Mouse (Mus musculus) kidney, adult 2 months (tissue): ENCODE data around the gene Vps41. TPM values are rescaled to one million over a fixed set of nuclear protein-coding genes. Genes with fewer than 3 reads are reported as not detected.

Source experiments
- DNase-seq: peaks from one replicate; pipeline ENCODE4 v3.0.0; 2021
- H3K27ac ChIP-seq: fragments of 200-500 bp; 2 replicates; pipeline ENCODE4 v1.5.1; 2012; ENCODE audit warnings: low read depth, low read length, control low read depth, inconsistent platforms; ENCODE audit not compliant: insufficient read depth
- H3K27me3 ChIP-seq: fragments of 200-500 bp; replicated peaks from 2 replicates; pipeline ENCODE4 v1.6.1; 2012; ENCODE audit warnings: mild to moderate bottlenecking, moderate library complexity, low read length, inconsistent platforms; ENCODE audit not compliant: control insufficient read depth, insufficient read depth
- H3K36me3 ChIP-seq: fragments of 200-500 bp; 2 replicates; pipeline ENCODE4 v1.6.1; 2012; ENCODE audit warnings: mild to moderate bottlenecking, moderate library complexity, low read length, inconsistent platforms; ENCODE audit not compliant: control insufficient read depth, insufficient read depth
- H3K4me1 ChIP-seq: fragments of 200-500 bp; 2 replicates; pipeline ENCODE4 v1.6.1; 2011; ENCODE audit warnings: low read length; ENCODE audit not compliant: control insufficient read depth, insufficient read depth
- H3K4me3 ChIP-seq: fragments of 200-500 bp; 2 replicates; pipeline ENCODE4 v1.5.1; 2011; ENCODE audit warnings: mild to moderate bottlenecking, low read depth, low read length, control low read depth; ENCODE audit not compliant: insufficient read depth
- CTCF ChIP-seq: fragments of 200-500 bp; conservative IDR thresholded peaks from 2 replicates; pipeline ENCODE4 v1.5.1; 2011; ENCODE audit warnings: low read depth, mild to moderate bottlenecking, control low read depth, low read length, moderate library complexity, mixed read lengths; ENCODE audit not compliant: insufficient read depth, insufficient read length
- POLR2A ChIP-seq: fragments of 200-500 bp; IDR thresholded peaks from one replicate; pipeline ENCODE4 v1.6.1; 2011; ENCODE audit warnings: low read depth, low read length, control low read depth
- WGBS: fragments of 180-500 bp; shearing (Covaris S2); methylation state at CpG from one replicate; pipeline ENCODE4 v1.1.7; 2018; 5-methylcytosine and 5-hydroxymethylcytosine counted together
- polyA plus RNA-seq: library from polyadenylated mRNA; depleted of rRNA; stranded (reverse); fragments of >200 nt; gene quantifications from 2 replicates; pipeline ENCODE4 v1.2.3, GENCODE M21; 2012

Vps41 gene
- polyA plus RNA-seq, 1 experiment, result 24.4 TPM

DNA sequence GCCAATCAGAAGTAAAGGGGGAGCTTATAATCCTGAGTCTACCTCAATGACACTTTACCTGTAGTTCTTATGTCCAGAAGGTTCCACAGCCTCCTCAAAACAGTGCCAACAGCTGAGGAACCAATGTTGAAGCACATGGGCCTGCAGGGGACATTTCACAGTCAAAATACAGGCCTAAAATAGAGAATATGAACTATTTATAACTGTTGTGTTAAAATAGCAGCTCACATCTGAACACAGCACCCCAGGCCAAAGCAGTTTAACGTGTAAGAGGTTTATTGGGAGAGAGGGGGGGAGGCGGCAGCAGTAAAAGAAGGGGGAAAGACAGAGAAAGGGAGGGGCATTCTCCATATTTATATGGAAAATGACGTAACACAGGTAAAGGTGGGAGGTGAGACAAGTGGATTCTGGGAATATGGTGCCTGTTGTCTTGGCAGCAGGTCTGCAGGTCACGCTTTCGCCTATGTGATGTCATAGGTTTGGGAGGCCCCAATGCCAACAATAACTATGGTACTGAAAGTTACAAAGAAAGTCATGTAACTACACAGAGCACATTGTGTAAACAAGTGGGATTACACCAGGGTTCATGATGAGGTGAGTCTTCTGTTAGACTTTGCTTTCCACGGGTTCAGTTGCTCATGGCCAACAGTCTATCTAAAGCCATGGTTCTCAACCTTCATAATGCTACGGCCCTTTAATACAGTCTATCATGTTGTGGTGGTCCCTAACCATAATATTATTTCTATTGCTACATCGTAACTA is 56.5 kb downstream of the Vps41 start:
- Histone ChIP-seq H3K27me3 (no peaks in the 10 kb centered on the region), H3K36me3 (no peaks in the 10 kb centered on the region), H3K27ac (no peak overlapping the region), H3K4me3 (no peak overlapping the region), H3K4me1 (no peaks in the 10 kb centered on the region)
- WGBS, result 91% methylated on average over 8 of the region's 8 CpGs
- DNase-seq, result no peak
- TF ChIP-seq CTCF, result no peak
- TF ChIP-seq POLR2A, result no peak

- Histone ChIP-seq H3K36me3 (no peaks in the 10 kb centered on the region), H3K27ac (no peak overlapping the region), H3K4me3 (no peak overlapping the region), H3K4me1 (no peaks in the 10 kb centered on the region), H3K27me3 (no peaks in the 10 kb centered on the region)
- 84% methylated on average over 2 of the region's 2 CpGs for WGBS
- TF ChIP-seq POLR2A (no peak), CTCF (no peak)
- no peak for DNase-seq
Measured at GRCm38 (mm10) chr13:18781250-18781649, 64.2 kb downstream of the Vps41 start.

DNA sequence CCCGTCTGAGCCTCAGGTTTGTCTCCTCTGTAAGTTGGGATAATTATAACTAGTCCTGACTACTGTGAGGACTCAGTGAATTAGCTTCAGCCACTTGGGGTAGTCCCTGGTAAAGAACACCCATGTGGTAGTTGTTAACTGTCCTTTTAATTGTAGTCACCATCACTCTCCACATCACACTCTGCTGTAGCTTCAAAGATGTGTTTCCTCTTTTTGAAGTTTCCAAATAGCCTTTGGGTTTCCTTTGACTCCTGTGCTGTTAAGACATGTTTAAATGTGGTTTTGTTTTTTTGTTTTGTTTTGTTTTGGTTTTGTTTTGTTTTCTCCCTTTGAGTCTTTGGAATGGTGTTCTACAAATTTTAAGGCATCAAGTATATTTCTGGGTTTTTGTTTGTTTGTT is 68.6 kb downstream of the Vps41 start:
- whole genome bisulfite sequencing, result 76% methylated on average over 1 of the region's 1 CpGs
- DNase-seq, result no peak
- TF ChIP-seq CTCF (no peak), POLR2A (no peak)
- no peaks in the 10 kb centered on the region for H3K4me1 ChIP-seq
- H3K4me3 ChIP-seq, result no peak overlapping the region
- H3K36me3 ChIP-seq, result no peaks in the 10 kb centered on the region
- H3K27ac ChIP-seq, result no peak overlapping the region
- H3K27me3 ChIP-seq, result no peaks in the 10 kb centered on the region

GRCm38 (mm10) chr13:18788040-18788439 is 71.0 kb downstream of the Vps41 start:
- Histone ChIP-seq H3K27me3 (no peaks in the 10 kb centered on the region), H3K36me3 (no peaks in the 10 kb centered on the region), H3K27ac (no peak overlapping the region), H3K4me3 (no peak overlapping the region), H3K4me1 (no peaks in the 10 kb centered on the region)
- no peak for DNase-seq
- 97% methylated on average over 4 of the region's 4 CpGs for WGBS
- no peak for TF ChIP-seq CTCF
- TF ChIP-seq POLR2A, result no peak

GRCm38 (mm10) chr13:18788689-18789088 is 71.6 kb downstream of the Vps41 start:
- Histone ChIP-seq H3K4me3 (no peak overlapping the region), H3K36me3 (no peaks in the 10 kb centered on the region), H3K27ac (no peak overlapping the region), H3K4me1 (no peaks in the 10 kb centered on the region), H3K27me3 (no peaks in the 10 kb centered on the region)
- no peak for DNase-seq
- TF ChIP-seq POLR2A (no peak), CTCF (no peak)
- 43% methylated on average over 2 of the region's 2 CpGs for WGBS

GRCm38 (mm10) chr13:18789662-18790061 is 72.6 kb downstream of the Vps41 start:
- WGBS, result 84% methylated on average over 4 of the region's 4 CpGs
- Histone ChIP-seq H3K4me3 (no peak overlapping the region), H3K27ac (no peak overlapping the region), H3K27me3 (no peaks in the 10 kb centered on the region), H3K36me3 (no peaks in the 10 kb centered on the region), H3K4me1 (no peaks in the 10 kb centered on the region)
- TF ChIP-seq POLR2A, result no peak
- TF ChIP-seq CTCF, result no peak
- no peak for DNase-seq

GRCm38 (mm10) chr13:18790086-18790485 is 73.0 kb downstream of the Vps41 start:
- Histone ChIP-seq H3K27ac (no peak overlapping the region), H3K4me3 (no peak overlapping the region), H3K27me3 (no peaks in the 10 kb centered on the region), H3K36me3 (no peaks in the 10 kb centered on the region), H3K4me1 (no peaks in the 10 kb centered on the region)
- no peak for DNase-seq
- 73% methylated on average over 6 of the region's 6 CpGs for WGBS
- TF ChIP-seq POLR2A (no peak), CTCF (no peak)
